Mouse (Mus musculus) left cerebral cortex, adult 2 months (tissue): ENCODE data around the gene Prrt4. TPM values are rescaled to one million over a fixed set of nuclear protein-coding genes. Genes with fewer than 3 reads are reported as not detected.
"Not testable (repeated sequence)": the region's sequence is repeated elsewhere in the genome, so short reads cannot be mapped to it uniquely, and the experiment has no call there.

Experiments used
- DNase-seq, 2 experiments: peaks; one replicate each; pipeline ENCODE4 v3.0.0; 2021 to 2022; ENCODE audit warnings: low spot score in 2 of 2, mixed read lengths in 1 of 2; ENCODE audit errors: extremely low spot score in 1 of 2
- H3K27ac ChIP-seq: fragments of 200-600 bp; 2 replicates; pipeline ENCODE4 v1.8.1; 2022
- H3K4me3 ChIP-seq: fragments of 200-600 bp; 2 replicates; pipeline ENCODE4 v1.8.1; 2022
- CTCF ChIP-seq: fragments of 200-600 bp; IDR thresholded peaks from 2 replicates; pipeline ENCODE4 v1.8.1; 2022; ENCODE audit warnings: antibody characterized with exemption, mild to moderate bottlenecking, moderate library complexity
- intact Hi-C: fragments of 180-260 bp; cut with DNase I; formaldehyde crosslinking; loops from one replicate; pipeline ENCODE4 v1.15.1; 2025
- long read RNA-seq, 2 experiments: library from polyadenylated mRNA; stranded (forward); transcript quantifications; one replicate each; pipeline ENCODE4 v2.0.0; 2021; ENCODE audit warnings: borderline mapping rate in 2 of 2
- total RNA-seq, 2 experiments: library from RNA; stranded (reverse); gene quantifications; 2 replicates each; pipeline ENCODE4 v1.2.3; 2021

Prrt4 gene
- total RNA-seq: 1 to 10 TPM; 2.5 to 2.9 TPM
- long read RNA-seq, experiment 1, partial matches to known transcripts: 1 of 3 reads
- long read RNA-seq, experiment 1, other reads (novel, unspliced or antisense): 2 of 3 reads
- long read RNA-seq, experiment 2, partial matches to known transcripts: 0 of 7 reads
- long read RNA-seq, experiment 2, other reads (novel, unspliced or antisense): 6 of 7 reads

DNA sequence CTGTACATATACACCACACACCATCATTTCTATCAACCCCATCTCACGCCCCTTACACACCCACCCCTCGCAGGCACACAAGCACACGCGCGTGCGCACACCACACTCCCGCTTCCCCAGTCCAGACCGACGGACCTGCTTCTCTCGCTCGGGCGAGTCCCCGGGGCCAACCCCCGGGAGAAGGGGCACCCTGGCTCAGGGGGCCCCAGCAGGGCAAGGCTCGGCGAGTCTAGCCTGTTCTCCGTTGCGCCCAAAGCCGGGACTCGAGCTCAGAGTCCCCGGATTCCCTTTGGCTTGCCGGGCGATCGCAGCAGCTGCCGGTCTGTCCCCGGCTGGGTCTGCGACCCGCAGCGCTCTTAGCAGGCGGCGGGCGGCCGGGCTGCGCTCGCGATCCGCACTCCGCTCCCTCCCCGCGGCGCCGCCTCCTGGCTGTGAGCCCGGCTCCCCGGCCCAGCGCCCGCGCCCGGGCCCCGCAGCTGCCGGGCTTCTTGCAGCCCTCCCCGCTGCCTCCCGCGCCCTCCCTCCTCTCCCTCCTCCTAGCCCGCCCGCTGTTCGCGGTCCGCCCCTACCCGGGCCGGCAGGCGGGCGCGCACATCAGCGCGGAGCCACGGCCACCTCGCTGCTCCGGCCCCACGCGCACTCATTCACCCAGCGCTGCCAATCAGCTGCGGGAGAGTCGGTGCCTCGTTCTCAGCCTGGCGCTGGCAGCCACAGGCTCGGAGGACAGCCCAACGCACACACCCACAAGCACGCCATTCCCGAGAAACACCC lies at the start of gene Prrt4:
Gene Prrt4, minus strand, starts transcription at position 697 of the 771 bp plus-strand sequence.
- H3K4me3 ChIP-seq: peak within 1 kb of the TSS; percentile 60
- peak within 1 kb of the TSS; percentile 73 for H3K27ac ChIP-seq
- no peak; the same call in 1 of the 2 replicates for TF ChIP-seq CTCF
- intact Hi-C loops: loop anchor here (2.0 kb wide), 1 partner anchor 20 kb away; no protein-coding TSS in a partner anchor
- DNase-seq: peak; percentile 68 to 72

DNA sequence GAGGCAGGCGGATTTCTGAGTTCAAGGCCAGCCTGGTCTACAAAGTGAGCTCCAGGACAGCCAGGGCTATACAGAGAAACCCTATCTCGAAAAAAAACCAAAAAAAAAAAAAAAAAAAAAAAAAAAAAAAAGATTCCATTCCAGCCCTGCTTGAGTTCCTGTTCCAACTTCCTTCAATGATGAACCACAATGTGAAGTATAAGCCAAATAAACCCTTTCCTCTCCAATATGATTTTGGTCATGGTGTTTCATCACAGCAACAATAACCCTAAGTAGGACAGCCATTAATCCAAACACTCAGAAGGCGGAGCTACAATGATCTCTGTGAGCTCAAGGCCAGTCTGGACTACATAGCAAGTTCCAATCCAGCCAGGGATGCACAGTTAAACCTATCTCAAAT lies 38.3 kb upstream of the Prrt4 start:
- intact Hi-C loops, H3K27ac ChIP-seq, H3K4me3 ChIP-seq, DNase-seq: not testable (repeated sequence)

DNA sequence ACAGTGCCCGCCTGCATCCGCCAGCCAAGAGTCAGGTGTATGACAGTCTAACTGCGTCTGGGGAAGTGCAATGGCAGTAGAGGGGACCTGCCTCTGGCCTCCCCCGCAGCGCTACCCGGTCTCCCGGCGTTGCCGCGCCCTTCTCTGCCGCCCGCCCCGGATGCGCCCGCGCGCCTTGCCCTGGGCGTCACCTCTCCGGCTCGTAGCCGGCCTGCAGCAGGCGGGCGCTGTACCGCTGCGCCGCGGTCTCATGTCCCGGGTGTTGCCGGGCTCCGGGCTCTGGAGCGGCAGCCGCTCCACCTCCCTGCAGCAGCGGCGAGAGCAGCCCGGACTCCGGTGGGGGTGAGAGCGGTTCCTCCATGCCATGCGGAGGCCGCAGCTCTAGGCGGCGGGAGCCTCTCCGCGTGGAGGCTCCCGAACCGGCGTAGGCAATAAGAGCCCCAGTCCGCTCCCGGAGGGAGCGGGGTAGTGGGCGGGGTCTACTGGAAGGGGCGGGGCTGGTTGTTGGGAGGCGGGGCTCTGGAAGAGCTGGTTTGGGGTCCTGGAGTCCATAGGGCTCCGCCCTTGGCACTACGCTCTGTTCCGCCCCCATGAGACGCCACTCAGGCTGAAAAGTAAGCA lies 36.6 kb upstream of the Prrt4 start, which contains the start of gene Impdh1:
Gene Impdh1, minus strand, starts transcription at position 484 of the 621 bp plus-strand sequence.
- TF ChIP-seq CTCF: no peak; the same call in 1 of the 2 replicates
- peak; percentile 48 to 55 for DNase-seq

DNA sequence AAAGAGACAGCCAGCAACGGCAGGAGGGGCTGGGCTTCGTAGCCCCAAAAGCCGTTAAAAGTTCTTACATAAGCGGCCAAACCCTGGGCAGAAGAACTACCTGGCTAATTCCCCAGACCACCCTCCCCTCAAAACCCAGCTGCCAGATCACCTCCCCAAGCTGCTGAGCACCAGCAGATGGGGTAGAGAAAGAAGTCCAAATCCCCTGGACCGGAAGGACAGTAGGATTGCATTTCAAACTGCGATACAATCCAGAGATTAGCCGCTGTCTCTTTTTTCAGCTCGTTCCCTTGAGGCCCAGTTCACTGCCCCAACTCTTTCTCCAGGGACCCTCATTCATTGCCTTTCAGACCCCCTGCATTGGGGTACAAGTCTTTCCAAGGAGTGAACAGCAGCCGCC lies 35.8 kb upstream of the Prrt4 start:
- Histone ChIP-seq H3K4me3 (peak overlapping the region; percentile 77), H3K27ac (peak overlapping the region; percentile 68)
- DNase-seq: no peak
- intact Hi-C loops: no loop called here
- TF ChIP-seq CTCF: no peak

More for the DNA sequence above, 36.6 kb upstream of the Prrt4 start, which contains the start of gene Impdh1:
- H3K27ac ChIP-seq: peak within 1 kb of the TSS; percentile 68
- peak within 1 kb of the TSS; percentile 77 for H3K4me3 ChIP-seq
- intact Hi-C loops: no loop called here

DNA sequence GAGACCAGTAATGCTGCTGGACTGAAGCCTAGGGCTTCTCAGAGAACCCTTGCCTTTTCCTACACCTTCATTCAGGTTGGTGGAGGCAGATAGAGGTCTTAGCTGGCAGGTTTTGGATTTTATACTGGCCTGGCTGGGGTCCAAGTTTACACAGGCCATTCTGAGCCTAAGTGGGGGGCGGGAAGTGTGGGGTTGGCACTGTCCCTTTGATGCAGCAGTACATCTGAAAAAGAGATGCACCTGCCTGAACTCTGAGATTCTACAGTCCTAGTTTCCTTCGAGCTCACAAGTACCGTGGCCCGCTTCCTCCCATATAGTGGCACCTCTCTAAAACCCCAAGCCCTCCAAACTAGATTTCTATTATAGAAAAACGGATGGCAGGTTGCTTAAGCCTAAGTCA lies 35.4 kb upstream of the Prrt4 start:
- intact Hi-C loops: no loop called here
- no peak for TF ChIP-seq CTCF
- H3K4me3 ChIP-seq: peak overlapping the region; percentile 77
- peak overlapping the region; percentile 68 for H3K27ac ChIP-seq
- no peak for DNase-seq

- H3K27ac ChIP-seq: no peak overlapping the region; the same call in 1 of the 2 replicates
- no peak for DNase-seq
- H3K4me3 ChIP-seq: no peak overlapping the region
- intact Hi-C loops: no loop called here
- no peak; the same call in 1 of the 2 replicates for TF ChIP-seq CTCF
Observed at GRCm38 (mm10) chr6:29214245-29214644, 34.9 kb upstream of the Prrt4 start.

DNA sequence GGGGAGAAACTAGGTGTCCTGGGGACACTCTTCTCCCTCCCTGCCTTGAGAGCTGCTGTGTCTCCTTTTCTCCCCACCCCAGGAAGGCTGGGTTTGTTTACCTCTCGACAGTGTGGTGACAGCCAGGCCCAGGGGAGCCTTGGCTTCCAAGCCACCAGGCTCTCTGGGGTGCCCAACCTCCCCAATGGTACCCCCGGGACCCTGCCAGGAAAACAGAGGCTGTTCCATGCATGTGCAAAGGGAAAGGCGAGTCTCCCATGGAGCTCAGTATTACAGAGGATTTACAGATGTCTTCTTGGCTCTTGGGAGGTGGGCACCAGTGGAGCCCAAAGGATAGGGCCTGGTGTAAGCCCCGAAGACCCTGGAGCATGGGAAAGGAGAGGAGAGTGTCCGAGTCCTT lies 34.1 kb upstream of the Prrt4 start:
- Histone ChIP-seq H3K4me3 (no peak overlapping the region), H3K27ac (no peak overlapping the region)
- no peak for TF ChIP-seq CTCF
- intact Hi-C loops: loop anchor here (2.0 kb wide), 1 partner anchor 59 kb away; the partner anchor contains the start of gene Hilpda
- DNase-seq: no peak

DNA sequence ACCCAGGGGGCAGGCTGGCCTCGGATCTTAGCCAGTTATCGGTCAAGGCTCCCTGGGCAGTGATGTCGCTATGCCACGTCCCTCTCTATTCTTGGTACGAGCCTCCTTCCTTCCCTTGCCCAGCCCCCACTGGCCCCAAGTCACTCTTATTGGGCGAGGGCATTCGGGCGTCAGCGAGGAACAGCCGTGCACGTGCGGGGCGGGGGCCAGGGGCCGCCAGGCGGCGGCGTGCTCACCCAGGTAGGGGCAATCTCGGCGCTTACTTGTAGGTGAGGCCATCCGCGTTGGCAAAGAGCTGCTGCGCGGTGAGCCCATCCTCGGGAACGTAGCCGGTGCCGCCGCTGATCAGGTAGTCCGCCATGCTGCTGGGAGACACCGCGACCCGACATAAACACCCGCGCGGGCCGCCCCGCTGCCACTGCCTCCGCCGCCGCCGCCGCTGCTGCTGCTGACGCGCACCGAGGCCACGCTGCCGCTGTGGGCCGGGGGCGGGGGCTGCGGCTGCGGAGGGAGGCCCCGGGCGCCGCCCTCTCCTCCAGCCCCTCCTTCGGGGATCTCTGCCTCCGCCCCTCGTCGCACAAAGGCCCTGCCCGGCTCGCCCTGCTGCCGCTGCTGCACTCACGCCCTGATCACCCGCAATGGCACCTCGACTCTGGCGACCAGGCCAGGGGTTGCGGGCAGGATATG lies 32.6 kb upstream of the Prrt4 start:
- intact Hi-C loops: loop anchor here (2.0 kb wide), 1 partner anchor 61 kb away; the partner anchor contains the start of gene Hilpda
- DNase-seq: peak; percentile 74 to 79
- Histone ChIP-seq H3K4me3 (peak overlapping the region; percentile 67), H3K27ac (peak overlapping the region; percentile 92)
- no peak; the same call in 1 of the 2 replicates for TF ChIP-seq CTCF

GRCm38 (mm10) chr6:29211146-29211545 lies 31.8 kb upstream of the Prrt4 start:
- intact Hi-C loops: no loop called here
- TF ChIP-seq CTCF: no peak; the same call in 1 of the 2 replicates
- DNase-seq: no peak
- Histone ChIP-seq H3K27ac (peak overlapping the region; percentile 92), H3K4me3 (peak overlapping the region; percentile 67)

DNA sequence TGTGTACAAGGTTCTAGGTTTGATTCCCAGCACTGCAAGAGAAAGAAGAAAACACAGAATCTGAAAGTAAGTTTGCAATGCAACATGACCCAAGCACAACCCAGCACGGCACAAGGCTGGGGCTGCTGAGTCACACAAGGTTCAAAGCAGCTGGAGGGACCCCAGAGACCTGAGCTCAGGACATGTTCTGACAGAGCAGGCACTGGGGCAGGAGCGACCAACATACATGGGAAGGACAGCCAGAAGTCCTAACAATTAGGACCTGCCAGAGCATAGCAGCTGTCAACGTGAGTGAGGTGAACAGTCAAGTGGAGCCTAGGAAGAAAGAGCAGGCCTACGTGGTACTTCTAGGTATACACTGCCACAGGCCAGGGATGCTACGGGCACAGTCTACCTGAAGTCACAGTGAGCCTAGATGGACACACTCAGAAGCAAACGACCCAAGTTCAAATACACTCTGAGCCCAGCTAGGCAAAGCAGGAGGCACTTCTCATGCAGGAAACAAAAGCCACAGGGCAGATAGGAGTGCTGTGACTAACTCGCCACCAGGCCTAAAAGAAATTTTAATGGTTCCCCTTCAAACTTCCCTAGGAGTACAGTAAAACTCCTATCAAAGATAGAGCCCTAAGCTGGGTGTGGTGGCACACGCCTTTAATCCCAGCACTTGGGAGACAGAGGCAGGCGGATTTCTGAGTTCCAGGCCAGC lies 31.0 kb upstream of the Prrt4 start:
- Histone ChIP-seq H3K4me3 (no peak overlapping the region), H3K27ac (no peak overlapping the region)
- no peak for TF ChIP-seq CTCF
- no peak for DNase-seq
- intact Hi-C loops: no loop called here

DNA sequence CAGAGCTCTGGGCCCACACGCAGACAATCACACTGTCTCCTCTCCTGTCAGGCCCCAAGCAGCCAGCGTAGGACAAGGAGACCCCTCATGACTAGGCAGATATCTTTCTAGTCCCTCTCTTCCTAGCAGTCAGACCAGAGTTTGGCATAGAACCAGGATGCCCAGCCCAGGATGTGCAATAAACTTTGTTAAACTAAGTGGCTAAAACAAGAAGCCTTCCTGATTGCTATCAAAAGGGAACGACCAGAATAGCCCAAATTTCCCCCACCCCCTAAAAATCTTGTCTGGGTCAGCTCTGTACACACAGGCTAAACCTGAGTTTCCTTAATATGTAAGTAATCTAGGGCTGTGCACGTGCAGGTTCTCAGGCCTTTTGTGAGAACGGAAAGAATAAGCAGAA lies 28.8 kb upstream of the Prrt4 start:
- intact Hi-C loops: no loop called here
- no peak overlapping the region for H3K4me3 ChIP-seq

More for the DNA sequence above, 28.8 kb upstream of the Prrt4 start:
- peak in 1 of 2 experiments; percentile 5 for DNase-seq
- TF ChIP-seq CTCF: no peak
- no peak overlapping the region for H3K27ac ChIP-seq
